Mouse (Mus musculus) spleen, adult 2 months (tissue): ENCODE data around the gene Tmem44. TPM values are rescaled to one million over a fixed set of nuclear protein-coding genes. Genes with fewer than 3 reads are reported as not detected.
A peak's percentile ranks its signal among the peaks of the same experiment; 100 is the strongest.

ENCODE experiments used
- DNase-seq, 2 experiments: peaks; one replicate each; pipeline versions ENCODE4 v3.0.0 to v3.0.0-alpha.2; 2012 to 2021; ENCODE audit warnings: low spot score in 2 of 2, low read depth in 1 of 2
- H3K27ac ChIP-seq: fragments of 200-500 bp; 2 replicates; pipeline ENCODE4 v1.5.1; 2012; ENCODE audit warnings: low read length, inconsistent platforms; ENCODE audit not compliant: insufficient read depth
- H3K27me3 ChIP-seq: fragments of 200-500 bp; 2 replicates; pipeline ENCODE4 v1.6.1; 2012; ENCODE audit warnings: mild to moderate bottlenecking, moderate library complexity, low read length, inconsistent platforms; ENCODE audit not compliant: control insufficient read depth, insufficient read depth
- H3K36me3 ChIP-seq: fragments of 200-500 bp; 2 replicates; pipeline ENCODE4 v1.6.1; 2012; ENCODE audit warnings: mild to moderate bottlenecking, low read length, inconsistent platforms; ENCODE audit not compliant: control insufficient read depth, insufficient read depth
- H3K4me1 ChIP-seq: fragments of 200-500 bp; 2 replicates; pipeline ENCODE4 v1.6.1; 2011; ENCODE audit warnings: inconsistent platforms; ENCODE audit not compliant: control insufficient read depth, insufficient read depth, insufficient read length
- H3K4me3 ChIP-seq: fragments of 200-500 bp; 2 replicates; pipeline ENCODE4 v1.5.1; 2011; ENCODE audit warnings: mild to moderate bottlenecking, inconsistent platforms; ENCODE audit not compliant: insufficient read depth, insufficient read length; ENCODE audit errors: extremely low read depth
- CTCF ChIP-seq: fragments of 200-500 bp; IDR thresholded peaks from 2 replicates; pipeline ENCODE4 v1.5.1; 2011; ENCODE audit warnings: mild to moderate bottlenecking, inconsistent platforms; ENCODE audit not compliant: insufficient read depth, insufficient read length, insufficient replicate concordance; ENCODE audit errors: extremely low read depth
- POLR2A ChIP-seq: fragments of 200-500 bp; IDR thresholded peaks from 2 replicates; pipeline ENCODE4 v1.6.1; 2011; ENCODE audit warnings: low read depth, low read length, inconsistent platforms
- WGBS: fragments of 180-500 bp; shearing (Covaris S2); methylation state at CpG from one replicate; pipeline ENCODE4 v1.1.7; 2018; 5-methylcytosine and 5-hydroxymethylcytosine counted together
- polyA plus RNA-seq: library from polyadenylated mRNA; depleted of rRNA; stranded (reverse); fragments of >200 nt; gene quantifications from 2 replicates; pipeline ENCODE4 v1.2.3, GENCODE M21; 2012; rRNA removed

The Tmem44 gene
- polyA plus RNA-seq, result 2.7 and 3.5 TPM in 2 replicates

DNA sequence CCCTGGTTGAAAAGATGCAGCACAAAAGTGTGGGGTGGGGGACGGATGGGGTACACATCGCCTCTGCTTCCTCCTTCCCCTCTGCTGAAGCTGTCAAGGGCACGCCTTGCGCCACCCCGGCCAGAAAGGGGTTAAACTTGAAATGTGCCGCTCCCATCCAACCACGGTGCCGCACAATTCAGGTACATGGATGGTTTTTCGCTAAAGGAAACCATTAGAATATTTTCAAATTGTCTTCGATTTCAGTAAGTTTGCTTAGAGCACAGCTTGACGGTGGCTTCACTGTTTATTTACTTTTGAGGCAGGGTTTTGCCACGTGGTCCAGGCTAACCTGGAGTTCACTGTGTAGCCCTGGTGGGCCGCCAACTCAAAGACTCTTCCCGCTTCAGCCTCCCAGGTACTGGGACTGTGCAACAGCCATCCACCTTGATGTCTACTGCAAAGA, at the start of gene Tmem44:
Gene Tmem44 (minus strand): TSS at position 95 of the 445 bp plus-strand sequence.
- no peak for TF ChIP-seq CTCF
- no peak for TF ChIP-seq POLR2A
- DNase-seq, result no peak
- Histone ChIP-seq H3K4me1 (peaks cover 4% of the 10 kb centered on the region), H3K4me3 (peak within 1 kb of the TSS; percentile 69), H3K27ac (no peak within 1 kb of the TSS), H3K27me3 (peaks cover 7% of the 10 kb centered on the region), H3K36me3 (no peaks in the 10 kb centered on the region)
- 9% methylated on average over 14 of the region's 14 CpGs for WGBS

- DNase-seq, result peak; percentile 89 to 94
- WGBS, result under 1% methylated on average over 63 of the region's 63 CpGs
- H3K36me3 ChIP-seq, result peaks cover 12% of the 10 kb centered on the region
- H3K4me1 ChIP-seq, result peaks cover 8% of the 10 kb centered on the region
- peak; percentile 99 for TF ChIP-seq POLR2A
- TF ChIP-seq CTCF, result peak; percentile 33; the same call in 1 of the 2 replicates
- peak within 1 kb of the TSS; percentile 83 for H3K4me3 ChIP-seq
- no peaks in the 10 kb centered on the region for H3K27me3 ChIP-seq
- peak within 1 kb of the TSS; percentile 97 for H3K27ac ChIP-seq
Measured at GRCm38 (mm10) chr16:30599491-30600268, 49.0 kb upstream of the Tmem44 start, which contains the start of gene Fam43a. Gene Fam43a, plus strand, starts transcription at chr16:30599723.

- H3K4me3 ChIP-seq, result peak overlapping the region; percentile 17; the same call in 1 of the 2 replicates
- peaks cover 12% of the 10 kb centered on the region for H3K36me3 ChIP-seq
- H3K4me1 ChIP-seq, result peaks cover 2% of the 10 kb centered on the region
- DNase-seq, result peak; percentile 63 to 86
- no peaks in the 10 kb centered on the region for H3K27me3 ChIP-seq
- TF ChIP-seq POLR2A (no peak), CTCF (peak; percentile 83; the same call in 1 of the 2 replicates)
- WGBS, result 12% methylated on average over 16 of the region's 16 CpGs
- H3K27ac ChIP-seq, result no peak overlapping the region
Measured at GRCm38 (mm10) chr16:30596959-30597681, 46.5 kb upstream of the Tmem44 start.

GRCm38 (mm10) chr16:30595835-30596557, 45.4 kb upstream of the Tmem44 start:
- H3K4me3 ChIP-seq, result no peak overlapping the region

DNA sequence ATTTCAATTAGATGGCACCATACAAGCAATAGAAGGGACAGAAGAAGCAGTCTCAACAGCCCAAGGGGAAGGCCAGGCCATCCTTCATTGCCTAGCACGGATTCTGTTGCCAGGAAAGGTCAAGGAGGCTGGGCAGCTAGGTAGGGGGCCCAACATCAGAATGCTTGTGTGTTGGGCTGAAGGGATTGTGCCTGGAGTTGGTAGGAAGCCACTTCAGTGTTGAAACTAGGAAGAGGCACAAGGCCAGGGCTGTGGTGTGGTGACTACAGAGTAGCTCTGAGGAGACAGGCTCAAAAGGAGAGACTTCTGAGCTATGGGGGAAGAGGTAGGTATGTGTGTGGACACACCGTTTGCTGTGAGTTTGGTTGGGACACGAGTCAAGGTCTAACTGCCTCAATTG, 44.7 kb upstream of the Tmem44 start:
- Histone ChIP-seq H3K27ac (no peak overlapping the region), H3K36me3 (no peaks in the 10 kb centered on the region), H3K4me3 (no peak overlapping the region), H3K4me1 (no peaks in the 10 kb centered on the region; the same call in 1 of the 2 replicates), H3K27me3 (no peaks in the 10 kb centered on the region)
- DNase-seq, result no peak
- no peak for TF ChIP-seq POLR2A
- no peak for TF ChIP-seq CTCF
- 75% methylated on average over 3 of the region's 3 CpGs for WGBS

More at GRCm38 (mm10) chr16:30595835-30596557, 45.4 kb upstream of the Tmem44 start:
- H3K27me3 ChIP-seq, result no peaks in the 10 kb centered on the region
- WGBS, result 68% methylated on average over 14 of the region's 14 CpGs
- peaks cover 2% of the 10 kb centered on the region for H3K36me3 ChIP-seq
- TF ChIP-seq POLR2A, result no peak
- no peak for TF ChIP-seq CTCF
- H3K4me1 ChIP-seq, result no peaks in the 10 kb centered on the region; the same call in 1 of the 2 replicates
- H3K27ac ChIP-seq, result no peak overlapping the region
- DNase-seq, result no peak

GRCm38 (mm10) chr16:30591990-30592389, 41.3 kb upstream of the Tmem44 start:
- no peak for DNase-seq
- no peaks in the 10 kb centered on the region for H3K27me3 ChIP-seq
- TF ChIP-seq POLR2A (no peak), CTCF (no peak)
- no peaks in the 10 kb centered on the region for H3K4me1 ChIP-seq
- no peak overlapping the region for H3K27ac ChIP-seq
- 54% methylated on average over 3 of the region's 3 CpGs for WGBS
- H3K36me3 ChIP-seq, result no peaks in the 10 kb centered on the region
- H3K4me3 ChIP-seq, result no peak overlapping the region
